Mouse (Mus musculus) liver, embryonic 14.5 days (tissue): Measurements from ENCODE around the gene Dcun1d1.

Source experiments
- CTCF ChIP-seq: IDR thresholded peaks from 2 replicates; pipeline ENCODE4 v1.5.1; 2016; ENCODE audit warnings: antibody characterized with exemption, low read depth, control low read depth
- EP300 ChIP-seq: IDR thresholded peaks from 2 replicates; pipeline ENCODE4 v1.6.1; 2016; ENCODE audit warnings: antibody characterized with exemption, low read depth

- no peak for TF ChIP-seq CTCF
- no peak for TF ChIP-seq EP300
These were observed 7.8 kb downstream of the Dcun1d1 start for GRCm38 (mm10) chr3:35929406-35929805.
